Mouse (Mus musculus): ENCODE data around the gene Cym. TPM values are rescaled to one million over a fixed set of nuclear protein-coding genes. Genes with fewer than 3 reads are reported as not detected.

Gene Cym
- polyA plus RNA-seq (2014; fragmentation: Illumina TruSeq; extraction: RNeasy Lipid Tissue Mini Kit (QIAGEN cat#74804); ENCODE audit: low read depth, low replicate concordance), result not detected

GRCm38 (mm10) chr3:107221608-107222007, at the start of gene Cym:
Gene Cym, minus strand, starts transcription at chr3:107221732.

GRCm38 (mm10) chr3:107239607-107240006, 18.1 kb upstream of the Cym start, which contains the start of gene Prok1:
Gene Prok1, minus strand, starts transcription at chr3:107239707.

GRCm38 (mm10) chr3:107230527-107230926, 9.0 kb upstream of the Cym start, which contains the start of gene A630076J17Rik:
Gene A630076J17Rik, plus strand, starts transcription at chr3:107230614.

GRCm38 (mm10) chr3:107182756-107183155, 38.8 kb downstream of the Cym start, which contains the start of gene Kcna10:
Gene Kcna10, plus strand, starts transcription at chr3:107183056.

Other genes with a start within 250 kb of the Cym start
- not detected for gene Kcna3, start 185.6 kb downstream of the Cym start, polyA plus RNA-seq (2014; fragmentation: Illumina TruSeq; extraction: RNeasy Lipid Tissue Mini Kit (QIAGEN cat#74804); ENCODE audit: low read depth, low replicate concordance)
- 0.08 TPM for gene Kcna2, start 120.6 kb downstream of the Cym start, polyA plus RNA-seq (2014; fragmentation: Illumina TruSeq; extraction: RNeasy Lipid Tissue Mini Kit (QIAGEN cat#74804); ENCODE audit: low read depth, low replicate concordance)
- gene Kcna10, start 38.7 kb downstream of the Cym start, polyA plus RNA-seq (2014; fragmentation: Illumina TruSeq; extraction: RNeasy Lipid Tissue Mini Kit (QIAGEN cat#74804); ENCODE audit: low read depth, low replicate concordance), result not detected
- gene A630076J17Rik, start 8.9 kb upstream of the Cym start, polyA plus RNA-seq (2014; fragmentation: Illumina TruSeq; extraction: RNeasy Lipid Tissue Mini Kit (QIAGEN cat#74804); ENCODE audit: low read depth, low replicate concordance), result not detected
- gene Prok1, start 18.0 kb upstream of the Cym start, polyA plus RNA-seq (2014; fragmentation: Illumina TruSeq; extraction: RNeasy Lipid Tissue Mini Kit (QIAGEN cat#74804); ENCODE audit: low read depth, low replicate concordance), result not detected
- 98.9 TPM for gene Lamtor5, start 57.1 kb upstream of the Cym start, polyA plus RNA-seq (2014; fragmentation: Illumina TruSeq; extraction: RNeasy Lipid Tissue Mini Kit (QIAGEN cat#74804); ENCODE audit: low read depth, low replicate concordance)
- 5.9 TPM for gene Slc16a4, start 69.5 kb upstream of the Cym start, polyA plus RNA-seq (2014; fragmentation: Illumina TruSeq; extraction: RNeasy Lipid Tissue Mini Kit (QIAGEN cat#74804); ENCODE audit: low read depth, low replicate concordance)
- 9.2 TPM for gene Rbm15, start 111.9 kb upstream of the Cym start, polyA plus RNA-seq (2014; fragmentation: Illumina TruSeq; extraction: RNeasy Lipid Tissue Mini Kit (QIAGEN cat#74804); ENCODE audit: low read depth, low replicate concordance)
- not detected for gene Kcnc4, start 237.8 kb upstream of the Cym start, polyA plus RNA-seq (2014; fragmentation: Illumina TruSeq; extraction: RNeasy Lipid Tissue Mini Kit (QIAGEN cat#74804); ENCODE audit: low read depth, low replicate concordance)

Data from testis, adult 10 weeks (tissue).